Mouse (Mus musculus) naive thymus-derived CD4-positive, alpha-beta T cell, adult 2 months (primary cell): ENCODE measurements at regions not wholly inside any gene's neighbourhood (a gene's known extent, or its start where the extent isn't known, plus 50 kb on each side); places are given as distances from the start of the nearest gene placed in this dataset.
"Not testable (repeated sequence)": the region's sequence is repeated elsewhere in the genome, so short reads cannot be mapped to it uniquely, and the experiment has no call there.

Source experiments
- DNase-seq: peaks from one replicate; pipeline ENCODE4 v3.0.0-alpha.2; 2011; ENCODE audit warnings: low read depth

- DNase-seq: no peak
Observed at GRCm38 (mm10) chr16:30683986-30684385, 84.5 kb downstream of the Fam43a start.

DNA sequence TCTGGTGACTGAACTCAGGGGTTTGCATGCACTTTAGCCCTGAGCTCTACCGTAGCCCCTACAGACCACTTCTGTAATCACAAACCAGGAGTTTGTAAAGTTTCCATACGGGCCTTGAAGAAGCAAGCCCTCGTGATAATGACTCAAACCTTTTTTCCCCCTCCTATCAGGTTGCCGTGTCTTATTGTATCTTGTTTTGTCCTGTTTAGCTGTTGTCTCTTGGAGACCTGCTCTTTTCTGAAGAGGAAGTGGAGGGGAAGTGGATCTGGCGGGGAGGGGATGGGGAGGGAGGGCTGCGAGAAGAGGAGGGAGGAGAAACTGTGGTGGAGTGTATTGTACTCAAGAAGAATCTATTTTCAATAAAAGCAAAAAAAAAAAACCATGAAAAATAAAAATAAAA lies 87.0 kb downstream of the Fam43a start:
- peak; percentile 56 for DNase-seq

DNA sequence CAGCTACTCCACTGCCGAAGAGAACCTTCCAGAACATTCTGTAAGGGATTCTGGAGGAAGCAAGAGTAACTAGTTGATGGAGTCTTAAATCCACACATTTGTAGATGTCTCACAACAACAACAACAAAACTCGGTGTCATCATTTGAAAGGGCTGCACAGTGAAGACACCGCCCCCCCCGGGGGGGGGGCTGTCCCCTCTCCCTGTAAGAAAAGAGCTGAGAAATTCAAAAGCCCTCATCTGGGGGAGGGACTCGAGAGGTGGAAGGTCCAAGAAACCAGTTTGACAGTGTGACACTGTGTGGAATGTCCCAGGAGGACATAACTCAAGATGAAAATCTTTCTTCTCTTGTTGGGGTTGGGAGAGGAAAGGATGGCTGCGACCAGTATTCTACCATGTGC lies 87.7 kb downstream of the Fam43a start:
- DNase-seq: no peak

GRCm38 (mm10) chr16:30687682-30688081 lies 88.2 kb downstream of the Fam43a start:
- no peak for DNase-seq

GRCm38 (mm10) chr16:30690531-30690930 lies 91.0 kb downstream of the Fam43a start:
- no peak for DNase-seq

- DNase-seq: peak; percentile 45
Observed at GRCm38 (mm10) chr16:30691964-30692363, 92.4 kb downstream of the Fam43a start.

- no peak for DNase-seq
Observed at GRCm38 (mm10) chr16:30692541-30693141, 93.1 kb downstream of the Fam43a start.

DNA sequence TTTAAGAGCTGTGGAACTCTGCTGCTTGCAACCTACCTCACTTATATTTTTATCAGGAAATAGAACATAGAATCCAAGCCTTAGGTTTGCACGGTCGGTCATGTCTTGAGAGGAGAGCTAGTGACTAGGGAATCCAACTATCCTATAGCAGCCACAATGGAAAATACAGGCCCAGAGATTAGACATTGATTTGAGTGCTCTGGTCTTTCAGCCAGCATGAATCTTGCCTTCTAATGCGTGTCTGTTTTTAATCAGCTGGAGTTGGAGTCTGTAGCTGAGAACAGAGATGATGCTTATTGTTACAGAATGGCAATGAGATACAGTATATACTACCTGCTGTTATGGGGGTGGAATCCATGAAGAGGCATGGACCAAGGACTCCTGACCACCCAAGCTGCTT lies 93.7 kb downstream of the Fam43a start:
- DNase-seq: no peak

GRCm38 (mm10) chr16:30693839-30694527 lies 94.5 kb downstream of the Fam43a start:
- no peak for DNase-seq

DNA sequence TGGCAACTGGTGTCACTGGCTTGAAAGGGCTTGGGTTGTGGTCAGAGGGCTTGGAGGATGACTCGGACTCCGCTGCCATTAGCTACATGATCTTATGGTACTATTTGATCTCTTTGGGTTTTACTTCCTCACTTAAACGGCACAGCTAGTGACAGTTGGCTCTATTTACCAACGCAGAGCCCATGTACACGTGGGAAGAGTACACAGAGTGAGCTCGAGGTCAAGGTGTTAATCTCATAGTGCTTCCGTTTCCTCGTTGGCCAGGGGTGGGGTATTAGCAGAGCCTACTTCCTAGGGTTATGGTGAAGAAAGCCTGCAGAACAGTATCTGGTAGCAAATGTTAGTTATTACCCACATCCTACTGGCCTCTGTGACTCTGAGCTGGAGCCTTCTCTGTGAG lies 96.2 kb downstream of the Fam43a start:
- DNase-seq: no peak

- no peak for DNase-seq
Observed at GRCm38 (mm10) chr16:30697209-30697608, 97.7 kb downstream of the Fam43a start.

DNA sequence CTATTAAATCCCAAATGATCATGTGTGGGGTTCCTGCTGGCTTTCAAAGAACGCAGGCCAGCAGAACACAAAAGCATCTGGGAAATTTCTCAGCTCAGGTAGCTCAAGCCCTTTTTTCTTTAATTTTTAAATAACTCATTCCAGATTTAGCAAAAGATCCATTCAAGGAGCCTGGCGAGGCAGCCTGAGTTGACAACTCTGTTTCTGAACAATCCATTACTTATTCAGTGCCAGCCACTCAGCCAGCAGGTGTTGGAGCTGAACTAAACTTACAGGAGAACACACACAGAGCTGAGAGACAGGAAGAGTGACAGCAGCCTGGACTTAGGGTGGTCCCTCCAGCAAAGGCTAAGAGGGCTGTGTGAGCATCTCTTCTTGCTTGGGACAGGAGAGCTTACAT lies 98.3 kb downstream of the Fam43a start:
- no peak for DNase-seq

GRCm38 (mm10) chr16:30703831-30704230 lies 104.3 kb downstream of the Fam43a start:
- DNase-seq: no peak

GRCm38 (mm10) chr16:30709501-30709900 lies 110.0 kb downstream of the Fam43a start:
- no peak for DNase-seq

DNA sequence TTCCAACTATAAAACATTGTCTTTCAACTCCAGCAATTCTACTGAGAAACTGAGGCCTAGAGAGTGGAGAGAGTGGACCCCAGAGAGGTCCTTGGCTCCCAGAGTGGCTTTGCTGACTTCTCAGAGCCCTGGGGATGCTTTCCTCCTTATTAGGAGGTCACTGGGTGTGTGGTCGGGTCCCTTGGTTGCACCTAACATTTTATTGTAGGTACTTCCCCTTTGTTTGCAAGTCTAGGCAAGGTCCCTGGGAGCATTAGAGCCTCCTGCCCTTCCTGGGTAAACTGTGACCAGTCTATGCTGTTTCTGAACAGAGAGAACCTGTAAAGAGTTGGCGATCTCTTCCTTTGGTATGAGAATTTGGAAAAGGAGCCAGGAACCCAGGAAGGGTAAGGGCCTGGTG lies 110.5 kb downstream of the Fam43a start:
- DNase-seq: no peak

- DNase-seq: no peak
Observed at GRCm38 (mm10) chr16:30712570-30712969, 113.0 kb downstream of the Fam43a start.

DNA sequence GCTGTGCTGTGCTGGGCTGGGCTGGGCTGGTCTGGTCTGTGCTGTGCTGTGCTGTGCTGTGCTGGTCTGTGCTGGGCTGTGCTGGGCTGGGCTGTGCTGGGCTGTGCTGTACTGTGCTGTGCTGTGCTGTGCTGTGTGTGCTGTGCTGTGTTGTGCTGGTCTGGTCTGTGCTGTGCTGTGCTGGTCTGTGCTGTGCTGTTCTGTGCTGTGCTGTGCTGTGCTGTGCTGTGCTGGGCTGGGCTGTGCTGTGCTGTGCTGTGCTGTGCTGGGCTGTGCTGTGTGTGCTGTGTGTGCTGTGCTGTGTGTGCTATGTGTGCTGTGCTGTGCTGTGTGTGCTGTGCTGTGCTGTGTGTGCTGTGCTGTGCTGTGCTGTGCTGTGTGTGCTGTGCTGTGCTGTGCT lies 118.1 kb downstream of the Fam43a start:
- not testable (repeated sequence) for DNase-seq

DNA sequence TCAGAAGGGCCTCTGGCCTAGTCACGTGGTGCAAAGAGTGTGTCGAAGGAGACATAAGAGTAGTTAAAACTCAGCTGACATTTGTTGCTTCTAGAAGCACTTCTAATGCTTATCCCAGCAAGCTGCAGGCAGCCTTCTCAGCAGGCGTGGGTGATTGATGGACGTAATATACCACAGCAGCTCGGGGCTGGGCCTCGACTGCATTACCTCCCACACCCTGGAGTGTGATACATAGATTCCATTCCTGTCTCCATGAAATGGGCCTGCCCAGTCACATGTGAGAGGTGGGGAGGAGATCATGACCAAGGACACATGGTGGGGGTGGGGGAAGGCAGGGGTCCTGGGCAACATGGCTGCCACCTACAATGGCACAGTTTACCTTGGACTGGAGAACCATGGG lies 121.3 kb downstream of the Fam43a start:
- no peak for DNase-seq

GRCm38 (mm10) chr16:30721223-30721622 lies 121.7 kb downstream of the Fam43a start:
- no peak for DNase-seq

DNA sequence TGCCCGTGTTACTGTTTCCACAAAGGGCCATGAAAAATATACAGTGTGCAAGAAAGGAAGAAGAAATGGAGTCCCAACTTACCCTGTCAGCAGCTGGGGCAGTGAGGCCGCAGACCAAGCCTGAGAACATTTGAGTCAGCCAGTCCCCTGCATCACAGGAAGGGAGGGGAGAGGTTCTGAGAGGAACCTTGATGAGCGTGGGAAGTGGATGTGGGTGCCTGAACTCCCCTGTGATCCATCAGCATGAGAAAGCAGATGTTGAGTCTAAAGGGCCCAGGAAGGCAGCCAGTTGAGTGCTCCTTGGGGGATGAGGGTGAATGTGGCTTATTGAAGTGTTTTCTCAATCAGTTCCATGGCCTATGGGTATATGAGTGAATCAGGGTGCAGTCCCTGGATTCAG lies 122.8 kb downstream of the Fam43a start:
- peak; percentile 38 for DNase-seq

GRCm38 (mm10) chr16:30724591-30724990 lies 125.1 kb downstream of the Fam43a start:
- no peak for DNase-seq

DNA sequence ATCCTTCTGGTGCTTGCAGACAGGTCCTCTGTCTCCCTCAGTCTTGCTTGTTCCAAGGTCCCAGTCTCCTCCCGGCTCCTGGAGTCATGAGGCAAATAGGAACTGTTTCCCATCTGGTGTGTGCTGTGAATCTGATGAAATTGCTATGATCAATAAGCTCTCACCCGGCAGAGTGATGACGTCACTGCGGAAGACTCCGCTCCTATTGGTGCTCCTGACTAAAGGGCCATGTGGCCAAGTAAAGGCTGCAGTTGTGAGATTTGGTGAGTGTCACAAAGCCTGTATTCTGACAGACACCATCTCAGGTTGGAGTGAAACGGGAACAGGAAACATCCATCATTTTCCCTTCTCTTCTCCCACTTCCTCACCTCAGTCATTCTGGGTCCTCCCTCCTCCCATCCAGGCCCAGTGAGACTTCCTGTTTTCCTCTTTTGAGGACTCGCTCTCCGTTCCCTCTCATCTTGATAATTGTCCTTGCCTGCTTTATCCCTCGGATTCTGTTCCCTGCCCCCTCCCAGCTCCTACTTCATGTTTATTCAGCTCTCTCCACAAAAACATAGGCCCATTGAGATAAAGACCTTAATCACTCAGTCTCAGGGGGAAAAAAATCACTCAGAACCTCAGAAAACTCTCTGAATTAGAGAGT lies 133.4 kb downstream of the Fam43a start:
- no peak for DNase-seq

DNA sequence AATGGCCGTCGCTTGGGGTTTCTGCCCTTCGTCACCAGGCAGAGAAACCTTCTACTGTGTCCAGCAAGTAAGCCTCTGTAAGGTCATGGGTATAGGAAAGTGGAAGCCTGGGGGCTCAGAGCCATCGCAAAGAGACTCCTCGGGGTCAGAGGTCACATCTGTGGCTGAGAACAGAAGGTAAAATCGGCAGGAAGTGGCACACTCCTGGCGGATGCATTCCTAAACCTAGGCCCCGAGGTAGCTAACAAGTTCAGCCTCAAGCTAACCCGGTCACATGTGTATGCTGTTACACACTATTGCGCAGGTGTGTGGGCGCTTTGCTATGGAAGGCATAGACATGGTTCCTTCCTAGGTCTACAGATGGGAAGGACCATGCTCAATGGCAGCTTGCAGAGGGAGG lies 134.0 kb downstream of the Fam43a start:
- no peak for DNase-seq

DNA sequence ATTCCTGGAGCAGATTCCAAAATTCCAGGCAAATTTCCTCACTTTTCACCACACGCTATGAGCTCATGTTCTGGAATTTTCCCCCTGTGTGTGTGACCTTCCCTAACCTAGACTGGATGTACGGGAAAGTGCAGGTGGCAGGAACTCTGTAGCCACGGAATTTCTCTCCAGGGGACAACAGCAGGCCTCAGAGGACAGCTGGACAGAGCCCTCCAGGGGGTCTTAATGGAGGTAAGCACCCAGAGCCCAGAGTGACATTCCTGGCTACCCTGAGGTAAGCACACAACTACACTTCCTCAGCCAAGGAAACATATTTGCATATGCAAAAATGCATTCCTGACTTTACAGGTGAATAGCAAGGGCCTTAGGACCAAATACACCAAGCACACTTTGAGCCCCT lies 135.8 kb downstream of the Fam43a start:
- no peak for DNase-seq
